Mouse (Mus musculus) adrenal gland, adult (tissue): Measurements from ENCODE around the gene Agbl5.
"Not testable (repeated sequence)": the region's sequence is repeated elsewhere in the genome, so short reads cannot be mapped to it uniquely, and the experiment has no call there.

Experiments
- DNase-seq, 2 experiments: peaks; one replicate each; pipeline ENCODE4 v3.0.0; 2022 to 2023; ENCODE audit warnings: low spot score in 1 of 2; ENCODE audit not compliant: inconsistent age in 2 of 2

The Agbl5 gene

GRCm38 (mm10) chr5:30888337-30889087, at the start of gene Agbl5:
TSS of gene Agbl5 (plus strand) at chr5:30888694.
- DNase-seq: peak; percentile 94 to 98

GRCm38 (mm10) chr5:30839731-30840130, 48.8 kb upstream of the Agbl5 start:
- DNase-seq: no peak

- DNase-seq: no peak
Observed at GRCm38 (mm10) chr5:30841896-30842295, 46.6 kb upstream of the Agbl5 start.

- peak in 1 of 2 experiments; percentile 51 for DNase-seq
Observed at GRCm38 (mm10) chr5:30849891-30850555, 38.5 kb upstream of the Agbl5 start.

GRCm38 (mm10) chr5:30850556-30850925, 38.0 kb upstream of the Agbl5 start:
- DNase-seq: no peak

- no peak for DNase-seq
Observed at GRCm38 (mm10) chr5:30853522-30853921, 35.0 kb upstream of the Agbl5 start.

GRCm38 (mm10) chr5:30855674-30856073, 32.8 kb upstream of the Agbl5 start:
- DNase-seq: no peak

GRCm38 (mm10) chr5:30856124-30856523, 32.4 kb upstream of the Agbl5 start:
- DNase-seq: no peak

GRCm38 (mm10) chr5:30863852-30864251, 24.6 kb upstream of the Agbl5 start:
- DNase-seq: no peak

GRCm38 (mm10) chr5:30864322-30864721, 24.2 kb upstream of the Agbl5 start:
- DNase-seq: no peak

GRCm38 (mm10) chr5:30866871-30867270, 21.6 kb upstream of the Agbl5 start:
- DNase-seq: no peak

GRCm38 (mm10) chr5:30867712-30868111, 20.8 kb upstream of the Agbl5 start, which contains the start of gene Tmem214:
TSS of gene Tmem214 (plus strand) at chr5:30868012.
- no peak for DNase-seq

GRCm38 (mm10) chr5:30868981-30869380, 19.5 kb upstream of the Agbl5 start:
- DNase-seq: no peak

- DNase-seq: peak; percentile 93 to 97
Observed at GRCm38 (mm10) chr5:30869405-30870130, 18.9 kb upstream of the Agbl5 start.

GRCm38 (mm10) chr5:30870131-30870406, 18.4 kb upstream of the Agbl5 start:
- DNase-seq: no peak

- DNase-seq: no peak
Observed at GRCm38 (mm10) chr5:30872574-30872973, 15.9 kb upstream of the Agbl5 start.

- DNase-seq: no peak
Observed at GRCm38 (mm10) chr5:30874365-30874764, 14.1 kb upstream of the Agbl5 start.

- no peak for DNase-seq
Observed at GRCm38 (mm10) chr5:30878616-30879015, 9.9 kb upstream of the Agbl5 start.

- DNase-seq: no peak
Observed at GRCm38 (mm10) chr5:30879347-30879943, 9.0 kb upstream of the Agbl5 start.

- not testable (repeated sequence) for DNase-seq
Observed at GRCm38 (mm10) chr5:30881839-30882238, 6.7 kb upstream of the Agbl5 start.

- DNase-seq: no peak
Observed at GRCm38 (mm10) chr5:30886209-30886608, 2.3 kb upstream of the Agbl5 start.

GRCm38 (mm10) chr5:30886731-30887130, 1.8 kb upstream of the Agbl5 start:
- DNase-seq: no peak
